In genomic region chr3:79996803-79997202, GRCm38 (mm10) we compare ENCODE assay signal across 19 mouse cellular contexts.
"Had no signal": no experiment of that assay in that cellular context is flagged by ENCODE, and none has a peak within 500 bp of the region (broad histone marks: within the 10 kb centered on the region; RNA-seq: fewer than 3 reads in every experiment).

No protein-coding gene starts in this region.

- ATAC-seq: intestine, embryonic 15.5 days; liver, postnatal 0 days; lung, postnatal 0 days; midbrain, embryonic 13.5 days; midbrain, embryonic 16.5 days had no signal

- H3K36me3 ChIP-seq: intestine, embryonic 15.5 days; midbrain, embryonic 10.5 days; midbrain, embryonic 13.5 days; neural tube, embryonic 13.5 days; stomach, embryonic 15.5 days had no signal

- DNase-seq: kidney, adult 11 months; kidney, adult 9 months; kidney, postnatal 14 days; kidney, postnatal 4 days; liver, postnatal 0 days; lung, embryonic 14.5 days; lung, postnatal 36 days; right cerebral cortex, postnatal 14 days; spleen, adult 18-20 months; thymus, postnatal 25 days had no signal

- H3K4me1 ChIP-seq: intestine, embryonic 15.5 days; midbrain, embryonic 10.5 days; midbrain, embryonic 13.5 days; neural tube, embryonic 13.5 days; stomach, embryonic 15.5 days had no signal

- H3K4me3 ChIP-seq: intestine, embryonic 15.5 days; megakaryocyte, embryonic 14.5 days; midbrain, embryonic 10.5 days; midbrain, embryonic 13.5 days; myocyte; neural tube, embryonic 13.5 days; stomach, embryonic 15.5 days had no signal

- H3K27ac ChIP-seq: intestine, embryonic 15.5 days; midbrain, embryonic 10.5 days; midbrain, embryonic 13.5 days; neural tube, embryonic 13.5 days; stomach, embryonic 15.5 days had no signal

- H3K27me3 ChIP-seq: intestine, embryonic 15.5 days; megakaryocyte, embryonic 14.5 days; midbrain, embryonic 13.5 days; neural tube, embryonic 13.5 days; stomach, embryonic 15.5 days had no signal
